Mouse (Mus musculus) limb, embryonic 12.5 days (tissue): ENCODE measurements at regions not wholly inside any gene's neighbourhood (a gene's known extent, or its start where the extent isn't known, plus 50 kb on each side); places are given as distances from the start of the nearest gene placed in this dataset.

Experiments
- ATAC-seq: fragments of 200-750 bp; cut with Nextera tagmentation; 2 replicates; pipeline ENCODE4 v1.8.0; 2017; ENCODE audit warnings: low read depth, moderate TSS enrichment; ENCODE audit not compliant: insufficient number of reproducible peaks, insufficient read depth, low FRiP score, low TSS enrichment
- H3K27ac ChIP-seq: fragments of 300-500 bp; sonication (generic); 2 replicates; pipeline ENCODE4 v1.5.1; 2016; ENCODE audit warnings: mild to moderate bottlenecking, moderate library complexity
- H3K27me3 ChIP-seq: fragments of 300-500 bp; sonication (generic); 2 replicates; pipeline ENCODE4 v1.6.1; 2016; ENCODE audit warnings: mild to moderate bottlenecking, moderate library complexity
- H3K36me3 ChIP-seq: fragments of 300-500 bp; sonication (generic); 2 replicates; pipeline ENCODE4 v1.6.1; 2016; ENCODE audit warnings: mild to moderate bottlenecking, moderate library complexity
- H3K4me1 ChIP-seq: fragments of 300-500 bp; sonication (generic); replicated peaks from 2 replicates; pipeline ENCODE4 v1.6.1; 2016
- H3K4me2 ChIP-seq: fragments of 300-500 bp; sonication (generic); 2 replicates; pipeline ENCODE4 v1.6.1; 2016; ENCODE audit warnings: mild to moderate bottlenecking, moderate library complexity
- H3K4me3 ChIP-seq: fragments of 300-500 bp; sonication (generic); replicated peaks from 2 replicates; pipeline ENCODE4 v1.5.1; 2016; ENCODE audit warnings: mild to moderate bottlenecking
- H3K9ac ChIP-seq: fragments of 300-500 bp; sonication (generic); replicated peaks from 2 replicates; pipeline ENCODE4 v1.6.1; 2016; ENCODE audit warnings: mild to moderate bottlenecking, moderate library complexity
- H3K9me3 ChIP-seq: fragments of 300-500 bp; sonication (generic); 2 replicates; pipeline ENCODE4 v1.6.1; 2016; ENCODE audit warnings: mild to moderate bottlenecking, moderate library complexity
- WGBS: fragments of 180-500 bp; shearing (Covaris S2); methylation state at CpG from one replicate; pipeline ENCODE4 v1.1.7; 2016; 5-methylcytosine and 5-hydroxymethylcytosine counted together

- Histone ChIP-seq H3K4me2 (no peak overlapping the region), H3K27me3 (peaks cover 7% of the 10 kb centered on the region; the same call in 1 of the 2 replicates), H3K36me3 (no peaks in the 10 kb centered on the region), H3K27ac (no peak overlapping the region), H3K9ac (no peak overlapping the region), H3K4me3 (no peak overlapping the region), H3K4me1 (0 out of 2 replicates have a peak, but pooled peaks cover 4% of the 10 kb centered on the region), H3K9me3 (no peaks in the 10 kb centered on the region)
- WGBS = 48% methylated on average over 3 of the region's 3 CpGs
- ATAC-seq = no peak
Observed at GRCm38 (mm10) chr6:64797600-64797999, 68.7 kb downstream of the Atoh1 start.

- Histone ChIP-seq H3K27ac (no peak overlapping the region), H3K27me3 (peaks cover 7% of the 10 kb centered on the region; the same call in 1 of the 2 replicates), H3K9me3 (no peaks in the 10 kb centered on the region), H3K4me1 (0 out of 2 replicates have a peak, but pooled peaks cover 4% of the 10 kb centered on the region), H3K36me3 (no peaks in the 10 kb centered on the region), H3K9ac (no peak overlapping the region), H3K4me2 (peak overlapping the region; percentile 79), H3K4me3 (peak overlapping the region; percentile 39; the same call in 1 of the 2 replicates)
- ATAC-seq = no peak
- 73% methylated on average over 5 of the region's 5 CpGs for WGBS
Observed at GRCm38 (mm10) chr6:64798804-64799203, 69.9 kb downstream of the Atoh1 start.

GRCm38 (mm10) chr6:64799306-64800001 lies 70.5 kb downstream of the Atoh1 start:
- H3K9ac ChIP-seq = no peak overlapping the region; the same call in 1 of the 2 replicates
- peak overlapping the region; percentile 79 for H3K4me2 ChIP-seq
- WGBS = 6% methylated on average over 22 of the region's 22 CpGs
- H3K4me1 ChIP-seq = 0 out of 2 replicates have a peak, but pooled peaks cover 4% of the 10 kb centered on the region
- H3K36me3 ChIP-seq = no peaks in the 10 kb centered on the region
- peak overlapping the region; percentile 39 for H3K4me3 ChIP-seq
- peaks cover 7% of the 10 kb centered on the region; the same call in 1 of the 2 replicates for H3K27me3 ChIP-seq
- H3K9me3 ChIP-seq = no peaks in the 10 kb centered on the region
- peak; percentile 82 for ATAC-seq
- H3K27ac ChIP-seq = no peak overlapping the region

GRCm38 (mm10) chr6:64800965-64801364 lies 72.0 kb downstream of the Atoh1 start:
- 0 out of 2 replicates have a peak, but pooled peaks cover 4% of the 10 kb centered on the region for H3K4me1 ChIP-seq
- ATAC-seq = no peak
- no peak overlapping the region for H3K27ac ChIP-seq
- no peaks in the 10 kb centered on the region for H3K36me3 ChIP-seq
- peaks cover 7% of the 10 kb centered on the region; the same call in 1 of the 2 replicates for H3K27me3 ChIP-seq
- no peak overlapping the region for H3K4me3 ChIP-seq
- no peak overlapping the region for H3K4me2 ChIP-seq
- WGBS = 73% methylated on average over 3 of the region's 3 CpGs
- H3K9ac ChIP-seq = no peak overlapping the region
- no peaks in the 10 kb centered on the region for H3K9me3 ChIP-seq

GRCm38 (mm10) chr6:64815115-64815514 lies 86.2 kb downstream of the Atoh1 start:
- no peak for ATAC-seq
- WGBS = 95% methylated on average over 1 of the region's 1 CpGs
- no peak overlapping the region for H3K4me3 ChIP-seq

GRCm38 (mm10) chr6:64849097-64849648 lies 120.2 kb downstream of the Atoh1 start:
- no peak overlapping the region for H3K4me2 ChIP-seq
- H3K4me1 ChIP-seq = no peaks in the 10 kb centered on the region
- no peak for ATAC-seq
- no peaks in the 10 kb centered on the region for H3K9me3 ChIP-seq
- H3K9ac ChIP-seq = no peak overlapping the region
- no peak overlapping the region for H3K4me3 ChIP-seq
- WGBS = 78% methylated on average over 4 of the region's 4 CpGs
- H3K27ac ChIP-seq = no peak overlapping the region
- no peaks in the 10 kb centered on the region for H3K27me3 ChIP-seq
- no peaks in the 10 kb centered on the region for H3K36me3 ChIP-seq

More at GRCm38 (mm10) chr6:64815115-64815514, 86.2 kb downstream of the Atoh1 start:
- no peak overlapping the region for H3K27ac ChIP-seq
- no peak overlapping the region for H3K9ac ChIP-seq
- no peak overlapping the region for H3K4me2 ChIP-seq
- no peaks in the 10 kb centered on the region for H3K4me1 ChIP-seq
- no peaks in the 10 kb centered on the region for H3K36me3 ChIP-seq
- no peaks in the 10 kb centered on the region for H3K27me3 ChIP-seq
- H3K9me3 ChIP-seq = no peaks in the 10 kb centered on the region

GRCm38 (mm10) chr6:64862901-64863300 lies 134.0 kb downstream of the Atoh1 start:
- Histone ChIP-seq H3K9ac (no peak overlapping the region), H3K36me3 (no peaks in the 10 kb centered on the region), H3K4me3 (no peak overlapping the region), H3K4me1 (no peaks in the 10 kb centered on the region), H3K27ac (no peak overlapping the region), H3K27me3 (no peaks in the 10 kb centered on the region), H3K4me2 (no peak overlapping the region), H3K9me3 (no peaks in the 10 kb centered on the region)
- 76% methylated on average over 4 of the region's 4 CpGs for WGBS
- no peak for ATAC-seq

GRCm38 (mm10) chr6:64896420-64896819 lies 146.0 kb upstream of the Smarcad1 start:
- no peak overlapping the region for H3K4me2 ChIP-seq
- no peak overlapping the region for H3K4me3 ChIP-seq

More at GRCm38 (mm10) chr6:64896420-64896819, 146.0 kb upstream of the Smarcad1 start:
- no peaks in the 10 kb centered on the region for H3K9me3 ChIP-seq
- no peaks in the 10 kb centered on the region for H3K4me1 ChIP-seq
- H3K27me3 ChIP-seq = no peaks in the 10 kb centered on the region
- no peak for ATAC-seq
- H3K27ac ChIP-seq = no peak overlapping the region
- H3K36me3 ChIP-seq = no peaks in the 10 kb centered on the region
- no peak overlapping the region for H3K9ac ChIP-seq
- 82% methylated on average over 5 of the region's 5 CpGs for WGBS
